Mouse (Mus musculus) E14TG2a.4 (cell line): ENCODE measurements around the gene Barx1.

Experiments
- H3K27me3 ChIP-seq: 2 replicates; pipeline ENCODE4 v1.6.1; 2014; ENCODE audit warnings: low read length, control low read depth; ENCODE audit not compliant: insufficient read depth
- H3K36me3 ChIP-seq: 2 replicates; pipeline ENCODE4 v1.6.1; 2014; ENCODE audit warnings: low read length, control low read depth; ENCODE audit not compliant: insufficient read depth
- H3K4me1 ChIP-seq: replicated peaks from 2 replicates; pipeline ENCODE4 v1.6.1; 2014; ENCODE audit warnings: low read depth, low read length, control low read depth
- H3K4me3 ChIP-seq: replicated peaks from 2 replicates; pipeline ENCODE4 v1.5.1; 2014; ENCODE audit warnings: mild to moderate bottlenecking, low read length
- H3K9me3 ChIP-seq: 2 replicates; pipeline ENCODE4 v1.6.1; 2014; ENCODE audit warnings: low read length, control low read depth
- CTCF ChIP-seq: conservative IDR thresholded peaks from 2 replicates; pipeline ENCODE4 v1.5.1; 2014; ENCODE audit warnings: low read length
- NANOG ChIP-seq: IDR thresholded peaks from 2 replicates; pipeline ENCODE4 v1.6.1; 2014; ENCODE audit warnings: borderline replicate concordance, low read length, mixed read lengths
- POU5F1 ChIP-seq: IDR thresholded peaks from 2 replicates; pipeline ENCODE4 v1.6.1; 2014; ENCODE audit warnings: low read length, borderline replicate concordance

Gene Barx1

GRCm38 (mm10) chr13:48662431-48663143 lies at the start of gene Barx1:
Gene Barx1 (plus strand): TSS chr13:48662998.
- TF ChIP-seq NANOG (no peak), POU5F1 (no peak), CTCF (no peak)
- Histone ChIP-seq H3K4me3 (peak within 1 kb of the TSS; percentile 70), H3K27me3 (peaks cover 96% of the 10 kb centered on the region), H3K9me3 (peaks cover 6% of the 10 kb centered on the region), H3K36me3 (no peaks in the 10 kb centered on the region), H3K4me1 (peaks cover 59% of the 10 kb centered on the region)

DNA sequence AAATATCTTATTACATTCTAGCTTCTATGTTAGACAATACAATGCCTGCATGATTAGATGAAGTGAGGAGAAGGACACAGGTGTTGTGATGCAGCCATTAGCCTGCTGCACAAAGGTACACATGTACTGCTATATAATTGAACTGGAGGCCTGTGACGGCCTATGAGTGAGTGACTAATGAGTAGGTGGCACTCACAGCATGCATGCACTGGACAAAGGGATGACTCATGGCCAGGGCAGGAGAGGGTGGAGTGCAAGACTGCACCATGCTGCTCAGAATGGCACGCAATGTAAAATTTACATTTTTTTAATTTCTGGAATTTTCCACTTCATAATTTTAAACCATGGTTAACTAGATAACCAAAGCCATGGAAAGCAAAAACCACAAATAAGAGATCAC lies 48.3 kb upstream of the Barx1 start:
- H3K4me1 ChIP-seq, result no peaks in the 10 kb centered on the region
- H3K36me3 ChIP-seq, result no peaks in the 10 kb centered on the region
- H3K27me3 ChIP-seq, result no peaks in the 10 kb centered on the region
- peaks cover 20% of the 10 kb centered on the region for H3K9me3 ChIP-seq
- TF ChIP-seq NANOG, result no peak
- no peak for TF ChIP-seq CTCF
- no peak for TF ChIP-seq POU5F1
- no peak overlapping the region for H3K4me3 ChIP-seq

DNA sequence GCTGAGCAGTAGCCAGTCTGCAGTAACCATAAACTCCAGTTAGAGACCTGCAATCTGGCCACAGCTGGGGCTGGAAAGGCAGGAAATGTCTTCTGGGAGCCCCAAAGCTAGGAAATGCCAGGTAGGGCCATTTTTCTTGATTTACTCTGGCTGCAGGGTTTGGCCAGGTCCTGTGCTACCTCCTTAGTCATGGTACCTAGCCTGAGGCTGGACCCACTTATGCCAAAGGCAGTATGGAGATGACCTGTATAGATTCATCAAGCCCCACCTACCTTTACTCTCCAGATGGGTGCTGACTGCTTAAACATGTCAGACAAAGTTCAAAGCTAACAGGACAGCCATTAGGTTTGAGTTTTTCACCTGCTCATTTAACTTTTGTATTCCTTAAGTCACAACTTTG lies 45.0 kb upstream of the Barx1 start:
- Histone ChIP-seq H3K27me3 (0 out of 2 replicates have a peak, but pooled peaks cover 5% of the 10 kb centered on the region), H3K36me3 (no peaks in the 10 kb centered on the region), H3K9me3 (peaks cover 20% of the 10 kb centered on the region), H3K4me3 (no peak overlapping the region), H3K4me1 (no peaks in the 10 kb centered on the region)
- no peak for TF ChIP-seq CTCF
- no peak for TF ChIP-seq POU5F1
- TF ChIP-seq NANOG, result no peak

- Histone ChIP-seq H3K36me3 (no peaks in the 10 kb centered on the region), H3K4me3 (no peak overlapping the region), H3K27me3 (peaks cover 8% of the 10 kb centered on the region), H3K4me1 (no peaks in the 10 kb centered on the region), H3K9me3 (peaks cover 20% of the 10 kb centered on the region)
- TF ChIP-seq CTCF, result no peak
- TF ChIP-seq NANOG, result no peak
- no peak for TF ChIP-seq POU5F1
These were observed 43.9 kb upstream of the Barx1 start for GRCm38 (mm10) chr13:48618890-48619289.

- no peaks in the 10 kb centered on the region; the same call in 1 of the 2 replicates for H3K9me3 ChIP-seq
- peaks cover 44% of the 10 kb centered on the region for H3K27me3 ChIP-seq
- H3K4me1 ChIP-seq, result peaks cover 7% of the 10 kb centered on the region; the same call in 1 of the 2 replicates
- no peaks in the 10 kb centered on the region for H3K36me3 ChIP-seq
- no peak for TF ChIP-seq POU5F1
- TF ChIP-seq CTCF, result no peak
- no peak for TF ChIP-seq NANOG
- peak overlapping the region; percentile 84 for H3K4me3 ChIP-seq
These were observed 37.8 kb upstream of the Barx1 start for GRCm38 (mm10) chr13:48624968-48625398.

GRCm38 (mm10) chr13:48625433-48626184 lies 37.2 kb upstream of the Barx1 start, which contains the start of gene Ptpdc1:
Gene Ptpdc1 (minus strand): TSS chr13:48625664.
- Histone ChIP-seq H3K36me3 (no peaks in the 10 kb centered on the region), H3K4me3 (peak within 1 kb of the TSS; percentile 84), H3K9me3 (no peaks in the 10 kb centered on the region; the same call in 1 of the 2 replicates), H3K4me1 (peaks cover 10% of the 10 kb centered on the region), H3K27me3 (peaks cover 44% of the 10 kb centered on the region)
- TF ChIP-seq NANOG, result no peak
- TF ChIP-seq CTCF, result no peak
- TF ChIP-seq POU5F1, result no peak

DNA sequence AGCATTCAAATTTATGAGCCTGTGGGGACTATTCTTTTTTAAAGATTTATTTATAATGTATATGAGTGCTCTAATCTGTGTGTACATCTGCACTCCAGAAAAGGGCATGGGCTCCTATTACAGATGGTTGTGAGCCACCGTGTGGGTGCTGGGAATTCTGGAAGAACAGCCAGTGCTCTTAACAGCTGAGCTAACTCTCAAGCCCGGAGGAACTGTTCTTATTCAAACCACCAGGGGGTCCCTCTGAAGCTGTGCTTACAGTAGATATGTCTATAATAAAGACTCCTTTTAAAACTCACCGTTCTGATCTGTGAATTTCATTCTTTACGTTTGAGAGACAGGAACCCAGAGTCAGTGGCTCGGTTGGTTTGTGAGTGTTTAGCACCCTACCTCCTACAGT lies 31.1 kb upstream of the Barx1 start:
- Histone ChIP-seq H3K4me3 (no peak overlapping the region), H3K27me3 (peaks cover 24% of the 10 kb centered on the region), H3K4me1 (peaks cover 11% of the 10 kb centered on the region), H3K9me3 (no peaks in the 10 kb centered on the region; the same call in 1 of the 2 replicates), H3K36me3 (no peaks in the 10 kb centered on the region)
- TF ChIP-seq POU5F1 (no peak), NANOG (no peak), CTCF (no peak)

DNA sequence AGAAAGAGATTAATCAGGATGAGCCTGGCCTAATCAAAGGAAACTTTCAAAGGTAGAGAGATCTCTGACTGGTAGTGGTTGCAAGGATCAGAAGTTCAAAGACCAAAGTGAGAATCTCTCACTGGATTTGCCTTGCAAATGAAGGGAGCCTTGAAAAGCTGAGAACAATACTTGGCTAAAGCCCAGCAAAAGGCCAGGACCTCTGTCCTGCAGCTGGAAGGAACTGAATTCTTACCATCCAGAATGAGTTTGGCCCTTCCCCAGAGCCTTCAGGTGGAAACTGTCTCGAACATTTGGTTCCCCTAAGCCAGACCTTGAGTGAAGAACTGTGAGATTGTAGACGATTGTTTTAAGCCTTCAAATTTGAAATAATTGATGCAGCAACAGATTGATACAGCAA lies 25.1 kb upstream of the Barx1 start:
- TF ChIP-seq CTCF, result no peak
- TF ChIP-seq POU5F1, result no peak
- TF ChIP-seq NANOG, result no peak
- H3K4me1 ChIP-seq, result no peaks in the 10 kb centered on the region
- no peaks in the 10 kb centered on the region for H3K9me3 ChIP-seq
- peaks cover 14% of the 10 kb centered on the region for H3K27me3 ChIP-seq
- H3K4me3 ChIP-seq, result no peak overlapping the region
- H3K36me3 ChIP-seq, result no peaks in the 10 kb centered on the region
